Mouse (Mus musculus): Measurements from ENCODE around the gene Trim17. TPM values are rescaled to one million over a fixed set of nuclear protein-coding genes. Genes with fewer than 3 reads are reported as not detected.

The Trim17 gene
- polyA plus RNA-seq, 1 experiment from 2014 or later: 0.60 TPM

- Histone ChIP-seq H3K4me1 (0 out of 2 replicates have a peak, but pooled peaks cover 4% of the 10 kb centered on the region), H3K27me3 (no peaks in the 10 kb centered on the region), H3K4me3 (0 out of 2 replicates have a peak overlapping the region, but pooled peaks have one; percentile 6), H3K4me2 (peak overlapping the region; percentile 5; the same call in 1 of the 2 replicates), H3K36me3 (peaks cover 23% of the 10 kb centered on the region), H3K9me3 (no peaks in the 10 kb centered on the region), H3K9ac (no peak overlapping the region), H3K27ac (0 out of 2 replicates have a peak overlapping the region, but pooled peaks have one; percentile 22)
- ATAC-seq (ENCODE audit: insufficient number of reproducible peaks, low FRiP score, low TSS enrichment, low read depth): no peak; the same call in 1 of the 2 replicates
- 29% methylated on average over 20 of the region's 20 CpGs for WGBS
Measured at GRCm38 (mm10) chr11:58927790-58928651, 26.5 kb upstream of the Trim17 start.

- Histone ChIP-seq H3K4me3 (no peak overlapping the region), H3K27me3 (no peaks in the 10 kb centered on the region), H3K9ac (no peak overlapping the region), H3K9me3 (no peaks in the 10 kb centered on the region), H3K36me3 (peaks cover 34% of the 10 kb centered on the region), H3K4me1 (0 out of 2 replicates have a peak, but pooled peaks cover 4% of the 10 kb centered on the region), H3K27ac (no peak overlapping the region), H3K4me2 (no peak overlapping the region)
- ATAC-seq (ENCODE audit: insufficient number of reproducible peaks, low FRiP score, low TSS enrichment, low read depth): no peak
- WGBS: 75% methylated on average over 4 of the region's 4 CpGs
Measured at GRCm38 (mm10) chr11:58929055-58929454, 25.4 kb upstream of the Trim17 start.

DNA sequence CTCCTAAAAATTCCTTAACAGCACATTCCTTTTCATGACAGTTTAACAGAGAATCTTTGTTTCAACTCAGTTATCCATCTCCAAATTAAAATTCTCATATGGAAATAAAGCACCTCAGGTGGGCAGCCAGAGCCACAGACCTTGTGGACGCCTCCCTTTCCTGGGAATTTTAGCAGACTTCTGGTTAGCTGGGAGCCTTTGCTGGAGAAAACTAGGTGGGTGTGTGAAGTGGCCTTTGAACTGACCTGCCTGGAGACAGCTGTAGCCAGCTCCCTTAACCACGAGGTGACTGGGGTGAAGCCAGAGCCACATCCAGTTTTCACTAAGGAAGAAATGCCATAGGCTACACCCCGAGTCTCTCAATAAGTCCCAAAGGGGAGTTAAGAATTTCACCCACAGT is 24.8 kb upstream of the Trim17 start:
- Histone ChIP-seq H3K27ac (no peak overlapping the region), H3K9ac (no peak overlapping the region), H3K9me3 (no peaks in the 10 kb centered on the region), H3K4me2 (no peak overlapping the region), H3K4me1 (0 out of 2 replicates have a peak, but pooled peaks cover 4% of the 10 kb centered on the region), H3K36me3 (peaks cover 39% of the 10 kb centered on the region), H3K4me3 (no peak overlapping the region), H3K27me3 (no peaks in the 10 kb centered on the region)
- WGBS: 52% methylated on average over 3 of the region's 3 CpGs
- no peak for ATAC-seq (ENCODE audit: insufficient number of reproducible peaks, low FRiP score, low TSS enrichment, low read depth)

GRCm38 (mm10) chr11:58930254-58930653 is 24.2 kb upstream of the Trim17 start:
- H3K27ac ChIP-seq: no peak overlapping the region
- 0 out of 2 replicates have a peak, but pooled peaks cover 4% of the 10 kb centered on the region for H3K4me1 ChIP-seq
- WGBS: 90% methylated on average over 3 of the region's 3 CpGs

DNA sequence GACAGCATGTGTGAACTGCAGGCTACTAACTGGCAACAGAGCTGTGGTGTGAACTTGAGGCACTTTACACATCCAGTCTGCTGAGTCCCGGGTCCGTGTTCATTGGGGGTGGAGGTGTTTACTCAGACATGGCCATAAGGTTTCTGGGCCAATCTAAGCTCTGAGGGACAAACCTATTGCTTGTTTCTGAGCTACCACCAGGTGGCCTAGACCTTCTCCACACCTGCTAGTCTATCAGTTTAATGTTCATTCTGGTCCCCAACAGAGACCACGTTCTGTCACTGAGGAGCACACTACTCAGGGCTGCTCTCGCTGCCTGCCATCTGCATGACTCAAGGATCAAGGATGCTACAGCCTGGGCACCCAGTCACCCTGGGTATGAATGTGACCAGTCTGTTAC is 22.9 kb upstream of the Trim17 start:
- no peaks in the 10 kb centered on the region for H3K9me3 ChIP-seq
- H3K9ac ChIP-seq: no peak overlapping the region
- H3K36me3 ChIP-seq: peaks cover 50% of the 10 kb centered on the region
- 72% methylated on average over 4 of the region's 4 CpGs for WGBS
- no peak overlapping the region for H3K27ac ChIP-seq
- H3K27me3 ChIP-seq: no peaks in the 10 kb centered on the region
- no peak overlapping the region for H3K4me2 ChIP-seq
- H3K4me3 ChIP-seq: no peak overlapping the region
- no peak for ATAC-seq (ENCODE audit: insufficient number of reproducible peaks, low FRiP score, low TSS enrichment, low read depth)
- peaks cover 6% of the 10 kb centered on the region for H3K4me1 ChIP-seq

More at GRCm38 (mm10) chr11:58930254-58930653, 24.2 kb upstream of the Trim17 start:
- H3K4me3 ChIP-seq: no peak overlapping the region
- no peaks in the 10 kb centered on the region for H3K9me3 ChIP-seq
- ATAC-seq (ENCODE audit: insufficient number of reproducible peaks, low FRiP score, low TSS enrichment, low read depth): no peak
- H3K27me3 ChIP-seq: no peaks in the 10 kb centered on the region
- H3K36me3 ChIP-seq: peaks cover 39% of the 10 kb centered on the region
- H3K4me2 ChIP-seq: no peak overlapping the region
- no peak overlapping the region for H3K9ac ChIP-seq

GRCm38 (mm10) chr11:58937909-58938308 is 16.6 kb upstream of the Trim17 start:
- no peak for ATAC-seq (ENCODE audit: insufficient number of reproducible peaks, low FRiP score, low TSS enrichment, low read depth)
- Histone ChIP-seq H3K4me2 (peak overlapping the region; percentile 78), H3K4me3 (peak overlapping the region; percentile 93), H3K4me1 (peaks cover 18% of the 10 kb centered on the region), H3K36me3 (peaks cover 32% of the 10 kb centered on the region), H3K9me3 (no peaks in the 10 kb centered on the region), H3K27me3 (no peaks in the 10 kb centered on the region), H3K9ac (peak overlapping the region; percentile 96), H3K27ac (peak overlapping the region; percentile 97)
- 1% methylated on average over 13 of the region's 13 CpGs for WGBS

DNA sequence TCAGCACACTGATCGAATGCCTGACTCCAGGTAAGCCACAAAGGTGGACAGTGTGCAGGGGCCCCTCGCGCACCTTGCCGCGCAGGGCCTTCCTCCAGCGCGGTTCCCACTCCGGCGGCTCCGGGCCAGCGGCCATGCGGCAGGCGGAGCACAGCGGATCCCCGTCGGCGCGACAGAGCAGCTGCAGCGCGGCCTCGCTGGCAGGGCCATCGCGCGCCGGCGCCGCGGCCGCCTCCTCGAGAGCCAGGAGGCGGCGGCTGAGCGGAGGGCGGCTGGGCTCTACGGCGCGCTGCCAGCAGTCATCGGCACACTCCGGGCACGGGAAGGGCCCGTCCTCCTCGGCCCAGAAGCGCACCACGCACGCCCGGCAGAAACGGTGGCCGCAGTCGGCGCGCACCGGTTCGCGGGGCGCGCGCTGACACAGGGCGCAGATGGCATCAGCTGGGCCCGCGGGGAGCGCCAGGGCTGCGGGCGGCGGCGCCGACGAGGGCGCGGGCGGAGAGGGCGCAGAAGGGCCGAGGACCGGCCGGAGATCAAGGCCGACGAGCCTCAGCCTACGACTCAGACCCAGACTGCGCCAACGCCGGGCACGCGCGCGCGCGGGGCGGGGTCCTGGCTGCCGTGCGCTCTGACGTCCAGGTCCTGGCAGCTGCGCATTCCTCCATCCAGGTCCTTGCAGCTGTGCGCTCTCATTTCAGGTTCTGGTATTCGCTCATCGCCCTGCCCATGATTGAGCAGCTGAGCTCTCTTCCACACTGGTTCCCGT is 16.0 kb upstream of the Trim17 start, which contains the start of gene Rnf187:
TSS of gene Rnf187 (minus strand) at position 595 of the 766 bp plus-strand sequence.
- under 1% methylated on average over 93 of the region's 95 CpGs for WGBS
- H3K27ac ChIP-seq: peak within 1 kb of the TSS; percentile 97
- peak within 1 kb of the TSS; percentile 78 for H3K4me2 ChIP-seq
- H3K9me3 ChIP-seq: no peaks in the 10 kb centered on the region
- peak within 1 kb of the TSS; percentile 93 for H3K4me3 ChIP-seq
- ATAC-seq (ENCODE audit: insufficient number of reproducible peaks, low FRiP score, low TSS enrichment, low read depth): peak; percentile 95
- peak within 1 kb of the TSS; percentile 96 for H3K9ac ChIP-seq
- H3K36me3 ChIP-seq: peaks cover 26% of the 10 kb centered on the region
- no peaks in the 10 kb centered on the region for H3K27me3 ChIP-seq
- peaks cover 18% of the 10 kb centered on the region for H3K4me1 ChIP-seq

- Histone ChIP-seq H3K9ac (peak overlapping the region; percentile 23; the same call in 1 of the 2 replicates), H3K4me3 (peak overlapping the region; percentile 93), H3K36me3 (peaks cover 21% of the 10 kb centered on the region), H3K4me2 (peak overlapping the region; percentile 78), H3K27me3 (no peaks in the 10 kb centered on the region), H3K4me1 (peaks cover 18% of the 10 kb centered on the region), H3K9me3 (no peaks in the 10 kb centered on the region), H3K27ac (peak overlapping the region; percentile 97)
- WGBS: 18% methylated on average over 6 of the region's 6 CpGs
- no peak for ATAC-seq (ENCODE audit: insufficient number of reproducible peaks, low FRiP score, low TSS enrichment, low read depth)
Measured at GRCm38 (mm10) chr11:58939088-58939439, 15.4 kb upstream of the Trim17 start.

GRCm38 (mm10) chr11:58944136-58944535 is 10.3 kb upstream of the Trim17 start:
- Histone ChIP-seq H3K4me3 (no peak overlapping the region), H3K27me3 (peaks cover 4% of the 10 kb centered on the region), H3K27ac (no peak overlapping the region), H3K36me3 (no peaks in the 10 kb centered on the region), H3K4me1 (peaks cover 9% of the 10 kb centered on the region; the same call in 1 of the 2 replicates), H3K9ac (no peak overlapping the region), H3K9me3 (no peaks in the 10 kb centered on the region), H3K4me2 (no peak overlapping the region)
- 60% methylated on average over 5 of the region's 5 CpGs for WGBS
- ATAC-seq (ENCODE audit: insufficient number of reproducible peaks, low FRiP score, low TSS enrichment, low read depth): no peak

DNA sequence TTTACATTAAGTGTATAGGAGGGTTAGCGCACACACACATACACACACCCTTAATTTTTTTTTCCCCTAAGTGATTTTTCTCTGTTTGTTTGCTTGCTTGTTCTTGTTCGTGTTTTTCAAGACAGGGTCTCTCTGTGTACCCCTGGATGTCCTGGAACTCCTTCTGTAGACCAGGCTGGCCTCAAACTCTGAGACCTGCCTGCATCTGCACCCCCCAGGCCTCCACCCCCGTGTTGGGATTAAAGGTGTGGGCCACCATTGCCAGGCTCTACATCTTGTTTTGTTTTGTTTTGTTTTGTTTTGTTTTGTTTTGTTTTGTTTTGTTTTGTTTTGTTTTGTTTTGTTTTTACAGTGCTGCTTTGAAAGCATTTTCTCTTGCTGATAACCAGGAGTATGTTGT is 7.2 kb upstream of the Trim17 start:
- no peak overlapping the region; the same call in 1 of the 2 replicates for H3K4me2 ChIP-seq

DNA sequence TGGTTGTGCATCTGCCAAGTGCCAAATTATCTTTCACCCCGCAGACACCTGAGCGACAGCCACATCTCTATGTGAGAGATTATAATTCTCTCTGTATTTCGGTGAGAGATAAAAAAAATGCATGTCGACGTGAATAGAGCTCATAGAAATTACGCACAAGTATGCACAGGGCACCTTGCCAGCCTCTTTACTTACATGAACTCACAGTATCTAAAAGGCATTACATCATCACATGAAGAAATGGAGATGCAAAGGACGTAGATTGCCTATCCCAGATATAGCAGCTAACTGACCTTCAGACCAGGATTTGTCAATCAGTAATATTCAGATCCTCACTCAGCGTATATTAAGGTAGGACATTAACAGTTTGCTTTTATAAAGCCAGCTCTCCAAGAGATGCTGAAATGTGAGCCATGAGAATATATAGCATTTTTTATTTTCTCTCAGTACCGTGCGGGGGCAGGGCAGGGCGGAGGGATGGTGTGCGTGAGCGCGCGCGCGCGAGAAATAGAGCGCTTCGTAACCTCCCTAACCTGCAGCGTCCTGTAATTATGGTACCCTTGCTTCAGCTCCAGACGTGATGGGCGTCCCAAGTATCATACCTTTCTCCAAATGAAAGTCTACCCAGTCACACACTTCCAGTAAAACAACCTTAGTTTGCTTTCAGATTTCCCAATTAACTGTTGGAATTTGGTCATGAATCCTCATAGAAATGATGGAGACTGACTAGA is 6.5 kb upstream of the Trim17 start:
- H3K9ac ChIP-seq: no peak overlapping the region
- H3K36me3 ChIP-seq: no peaks in the 10 kb centered on the region
- H3K27ac ChIP-seq: peak overlapping the region; percentile 88
- WGBS: 14% methylated on average over 23 of the region's 23 CpGs
- peak overlapping the region; percentile 69 for H3K4me2 ChIP-seq
- peak overlapping the region; percentile 45 for H3K4me3 ChIP-seq
- H3K27me3 ChIP-seq: peaks cover 11% of the 10 kb centered on the region
- H3K9me3 ChIP-seq: no peaks in the 10 kb centered on the region
- H3K4me1 ChIP-seq: peaks cover 15% of the 10 kb centered on the region
- ATAC-seq (ENCODE audit: insufficient number of reproducible peaks, low FRiP score, low TSS enrichment, low read depth): no peak

More for the DNA sequence above, 7.2 kb upstream of the Trim17 start:
- peaks cover 11% of the 10 kb centered on the region for H3K27me3 ChIP-seq
- no peak overlapping the region for H3K9ac ChIP-seq
- ATAC-seq (ENCODE audit: insufficient number of reproducible peaks, low FRiP score, low TSS enrichment, low read depth): no peak
- no peak overlapping the region for H3K27ac ChIP-seq
- peaks cover 14% of the 10 kb centered on the region; the same call in 1 of the 2 replicates for H3K4me1 ChIP-seq
- H3K36me3 ChIP-seq: no peaks in the 10 kb centered on the region
- no peaks in the 10 kb centered on the region for H3K9me3 ChIP-seq
- 72% methylated on average over 3 of the region's 3 CpGs for WGBS
- H3K4me3 ChIP-seq: no peak overlapping the region
